Mouse (Mus musculus) forebrain, embryonic 16.5 days (tissue): Measurements from ENCODE around the gene Traf4. TPM values are rescaled to one million over a fixed set of nuclear protein-coding genes. Genes with fewer than 3 reads are reported as not detected.

ENCODE experiments used
- ATAC-seq: fragments of 200-750 bp; cut with Nextera tagmentation; 2 replicates; pipeline ENCODE4 v1.8.0; 2017; ENCODE audit warnings: mild to moderate bottlenecking, moderate library complexity
- H3K27ac ChIP-seq: fragments of 300-500 bp; sonication (generic); 2 replicates; pipeline ENCODE4 v1.5.1; 2014; ENCODE audit warnings: low read length, control low read depth
- H3K27me3 ChIP-seq: fragments of 300-500 bp; sonication (generic); replicated peaks from 2 replicates; pipeline ENCODE4 v1.6.1; 2014; ENCODE audit warnings: low read length; ENCODE audit not compliant: control insufficient read depth, insufficient read depth
- H3K36me3 ChIP-seq: fragments of 300-500 bp; sonication (generic); 2 replicates; pipeline ENCODE4 v1.6.1; 2014; ENCODE audit not compliant: control insufficient read depth, insufficient read depth
- H3K4me1 ChIP-seq: fragments of 300-500 bp; sonication (generic); replicated peaks from 2 replicates; pipeline ENCODE4 v1.6.1; 2014; ENCODE audit warnings: low read length; ENCODE audit not compliant: control insufficient read depth, insufficient read depth
- H3K4me2 ChIP-seq: fragments of 300-500 bp; sonication (generic); 2 replicates; pipeline ENCODE4 v1.6.1; 2014; ENCODE audit warnings: mild to moderate bottlenecking, low read length, control low read depth
- H3K4me3 ChIP-seq: fragments of 300-500 bp; sonication (generic); replicated peaks from 2 replicates; pipeline ENCODE4 v1.5.1; 2014; ENCODE audit warnings: mild to moderate bottlenecking, low read length, control low read depth
- H3K9ac ChIP-seq: fragments of 300-500 bp; sonication (generic); replicated peaks from 2 replicates; pipeline ENCODE4 v1.6.1; 2014; ENCODE audit warnings: low read depth, low read length, control low read depth
- H3K9me3 ChIP-seq: fragments of 300-500 bp; sonication (generic); 2 replicates; pipeline ENCODE4 v1.6.1; 2016; ENCODE audit warnings: low read length; ENCODE audit not compliant: control insufficient read depth
- WGBS: fragments of 180-500 bp; shearing (Covaris S2); extraction: QIAGEN DNeasy Blood & Tissue Kit; methylation state at CpG from one replicate; pipeline ENCODE4 v1.1.7; 2014; 5-methylcytosine and 5-hydroxymethylcytosine counted together
- polyA plus RNA-seq: library from polyadenylated mRNA; unstranded; fragments of >200 nt; fragmentation: Nextera tagmentation; extraction: Ambion mirVana; gene quantifications from 2 replicates; pipeline ENCODE4 v1.2.1, GENCODE M21; 2015

The Traf4 gene
- polyA plus RNA-seq, 1 experiment from 2014 or later, result 124 TPM

DNA sequence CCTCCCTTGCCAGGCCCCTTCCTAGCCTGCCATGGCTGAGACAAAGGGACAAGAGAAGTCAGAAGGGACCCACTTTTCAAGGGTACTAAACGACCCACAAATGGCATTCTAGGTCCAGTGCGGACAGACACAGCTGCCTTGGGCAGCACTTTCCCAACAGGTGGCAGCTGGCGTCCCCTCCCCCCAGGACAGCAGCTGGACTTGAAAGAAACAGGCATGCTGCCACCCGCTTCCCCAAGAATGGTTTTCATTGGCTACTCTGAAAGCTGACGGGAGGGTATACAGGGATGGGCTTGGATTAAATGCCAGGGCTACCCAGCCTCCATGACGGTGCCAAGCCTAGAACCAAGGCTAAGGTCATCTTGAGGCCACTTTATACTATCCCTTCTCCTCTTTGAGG, 2.9 kb downstream of the Traf4 start:
- H3K4me1 ChIP-seq, result peaks cover 35% of the 10 kb centered on the region
- peak overlapping the region; percentile 14; the same call in 1 of the 2 replicates for H3K4me3 ChIP-seq
- H3K9ac ChIP-seq, result peak overlapping the region; percentile 99; the same call in 1 of the 2 replicates
- peaks cover 34% of the 10 kb centered on the region for H3K36me3 ChIP-seq
- ATAC-seq, result no peak
- H3K4me2 ChIP-seq, result peak overlapping the region; percentile 68
- H3K27me3 ChIP-seq, result no peaks in the 10 kb centered on the region
- H3K9me3 ChIP-seq, result no peaks in the 10 kb centered on the region
- H3K27ac ChIP-seq, result peak overlapping the region; percentile 98; the same call in 1 of the 2 replicates
- 27% methylated on average over 6 of the region's 6 CpGs for WGBS

DNA sequence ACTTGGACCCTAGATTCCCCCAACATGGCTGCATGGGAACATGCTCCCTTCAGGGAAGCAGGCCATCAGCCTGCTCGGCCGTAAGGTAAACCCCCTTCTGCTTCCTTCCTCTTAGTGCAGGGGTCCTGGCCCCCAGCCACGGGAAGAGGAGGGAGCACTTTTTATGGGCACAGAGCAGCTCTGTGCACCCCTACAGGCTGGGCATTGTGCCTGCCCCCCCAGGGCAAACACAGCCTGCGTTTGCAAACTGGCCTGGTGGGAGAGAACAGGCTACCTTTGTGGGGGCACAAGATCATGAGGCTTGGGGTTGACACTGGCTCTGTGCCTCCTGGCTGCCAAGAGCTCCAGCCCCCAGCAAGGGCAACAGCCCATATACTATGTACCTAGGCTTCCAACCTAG, 3.4 kb downstream of the Traf4 start:
- Histone ChIP-seq H3K9ac (no peak overlapping the region), H3K4me3 (no peak overlapping the region), H3K4me1 (peaks cover 35% of the 10 kb centered on the region), H3K4me2 (peak overlapping the region; percentile 68), H3K9me3 (no peaks in the 10 kb centered on the region), H3K27me3 (no peaks in the 10 kb centered on the region), H3K27ac (0 out of 2 replicates have a peak overlapping the region, but pooled peaks have one; percentile 47), H3K36me3 (peaks cover 34% of the 10 kb centered on the region)
- no peak for ATAC-seq
- WGBS, result 23% methylated on average over 4 of the region's 4 CpGs

DNA sequence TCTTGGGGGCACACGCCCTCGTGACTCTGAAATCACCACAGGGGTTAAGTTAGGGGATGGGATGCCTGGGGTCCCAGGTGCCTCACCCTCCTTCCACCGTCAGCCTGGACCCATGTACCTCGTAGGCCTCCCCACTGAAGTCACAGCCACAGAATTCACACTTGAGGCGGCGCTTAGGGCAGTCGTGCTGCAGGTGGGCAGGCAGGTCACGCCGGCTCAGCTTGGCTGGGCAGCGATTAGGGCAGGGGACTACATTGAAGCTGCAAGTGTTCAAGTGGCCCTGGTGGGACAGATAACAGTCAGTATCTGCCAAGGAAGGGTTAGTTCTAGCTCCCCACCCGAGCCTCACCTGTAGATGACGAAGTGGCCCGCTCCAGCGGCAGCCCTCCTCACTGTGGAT, 4.2 kb downstream of the Traf4 start:
- Histone ChIP-seq H3K4me2 (no peak overlapping the region), H3K36me3 (peaks cover 34% of the 10 kb centered on the region), H3K27ac (no peak overlapping the region), H3K27me3 (no peaks in the 10 kb centered on the region), H3K4me1 (peaks cover 33% of the 10 kb centered on the region), H3K4me3 (no peak overlapping the region), H3K9me3 (no peaks in the 10 kb centered on the region), H3K9ac (no peak overlapping the region)
- no peak for ATAC-seq
- WGBS, result 91% methylated on average over 14 of the region's 14 CpGs

DNA sequence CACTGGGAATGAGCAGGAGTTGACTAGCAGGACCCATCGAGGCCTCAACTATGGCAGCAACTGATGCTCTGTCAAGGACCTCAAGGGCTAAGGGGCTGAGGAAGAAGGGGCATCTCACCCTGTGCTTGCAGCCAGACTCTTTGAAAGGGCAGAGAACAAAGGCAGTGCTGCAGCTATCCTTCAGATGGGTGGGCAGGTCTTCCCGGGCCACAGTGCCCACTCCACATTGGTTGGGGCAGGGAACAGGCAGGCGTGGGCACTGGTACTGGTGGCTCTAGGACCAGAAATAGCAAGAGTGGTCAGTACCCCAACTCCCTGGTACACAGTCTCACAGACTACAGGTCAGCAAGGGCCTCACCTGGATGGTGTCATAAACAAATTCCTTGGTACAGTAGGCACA, 4.7 kb downstream of the Traf4 start:
- H3K9ac ChIP-seq, result no peak overlapping the region
- H3K27me3 ChIP-seq, result no peaks in the 10 kb centered on the region
- no peak overlapping the region for H3K27ac ChIP-seq
- no peak for ATAC-seq
- no peak overlapping the region for H3K4me2 ChIP-seq
- H3K9me3 ChIP-seq, result no peaks in the 10 kb centered on the region
- WGBS, result 89% methylated on average over 3 of the region's 3 CpGs
- peaks cover 34% of the 10 kb centered on the region for H3K36me3 ChIP-seq
- H3K4me1 ChIP-seq, result peaks cover 28% of the 10 kb centered on the region
- no peak overlapping the region for H3K4me3 ChIP-seq

DNA sequence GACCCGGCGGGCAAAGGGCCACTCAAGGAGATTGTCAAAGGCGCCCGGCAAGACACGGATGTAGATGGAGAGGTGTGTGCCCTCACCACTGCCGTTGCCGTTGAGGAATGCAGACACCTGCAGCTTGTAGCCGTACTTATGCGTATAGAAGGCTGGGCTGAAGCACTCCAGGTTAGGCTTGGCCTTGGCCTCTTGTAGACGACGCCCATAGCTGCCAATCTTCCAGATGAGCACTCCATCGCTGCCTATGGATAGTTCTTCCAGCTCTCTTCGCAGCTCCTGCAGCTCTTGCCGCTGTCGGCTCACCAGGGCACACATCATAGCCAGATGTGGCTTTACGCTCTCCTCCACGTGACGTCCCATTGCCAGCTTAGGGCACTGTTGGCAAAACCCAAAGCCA, 5.2 kb downstream of the Traf4 start:
- no peak for ATAC-seq
- H3K9me3 ChIP-seq, result no peaks in the 10 kb centered on the region
- H3K27ac ChIP-seq, result no peak overlapping the region
- no peak overlapping the region for H3K4me2 ChIP-seq
- peaks cover 34% of the 10 kb centered on the region for H3K36me3 ChIP-seq
- H3K4me3 ChIP-seq, result no peak overlapping the region
- H3K4me1 ChIP-seq, result peaks cover 26% of the 10 kb centered on the region
- no peaks in the 10 kb centered on the region for H3K27me3 ChIP-seq
- 90% methylated on average over 18 of the region's 18 CpGs for WGBS
- H3K9ac ChIP-seq, result no peak overlapping the region

DNA sequence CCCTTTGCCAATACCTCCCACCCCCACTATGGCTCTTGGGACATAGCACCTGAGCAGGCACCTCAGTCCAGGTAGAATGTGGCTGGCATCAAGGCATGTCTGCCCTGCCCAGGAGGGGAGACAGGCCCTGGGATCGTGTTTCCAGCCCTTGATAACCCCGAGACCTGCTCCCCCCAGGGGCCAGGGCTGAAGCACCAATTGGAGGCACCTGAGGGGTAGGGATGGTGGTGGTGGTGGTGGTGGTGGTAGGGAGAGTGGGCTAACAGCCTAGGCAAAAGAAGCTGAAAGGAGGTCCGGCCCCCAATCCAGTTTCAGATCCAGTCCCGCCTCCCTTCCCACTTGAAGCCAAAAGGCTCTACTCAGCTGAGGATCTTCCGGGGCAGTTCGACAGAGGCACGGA, 5.8 kb downstream of the Traf4 start:
- 80% methylated on average over 7 of the region's 7 CpGs for WGBS
- no peak overlapping the region for H3K4me2 ChIP-seq
- H3K4me3 ChIP-seq, result no peak overlapping the region
- H3K27me3 ChIP-seq, result no peaks in the 10 kb centered on the region
- ATAC-seq, result no peak
- no peak overlapping the region for H3K27ac ChIP-seq
- no peaks in the 10 kb centered on the region for H3K9me3 ChIP-seq
- H3K9ac ChIP-seq, result no peak overlapping the region
- H3K36me3 ChIP-seq, result peaks cover 38% of the 10 kb centered on the region
- H3K4me1 ChIP-seq, result peaks cover 28% of the 10 kb centered on the region

DNA sequence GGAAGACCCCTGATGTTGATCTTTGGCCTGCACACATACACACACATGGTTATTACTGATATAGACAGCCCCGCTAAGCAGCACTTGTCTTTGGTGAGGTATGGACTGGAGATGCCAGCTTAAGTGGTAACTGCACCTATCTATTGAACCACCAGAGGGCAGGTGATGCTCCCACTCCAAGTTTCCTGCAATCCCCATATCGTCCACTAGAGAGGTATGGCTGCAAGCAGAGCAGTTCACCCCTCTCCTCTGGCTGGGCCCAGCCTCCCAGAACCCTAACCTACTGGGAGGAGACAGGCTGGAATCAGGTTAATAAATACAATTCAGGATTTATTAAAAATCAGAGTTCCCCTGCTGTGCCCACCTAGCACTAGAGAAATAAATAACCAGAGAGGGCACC, 6.3 kb downstream of the Traf4 start:
- Histone ChIP-seq H3K36me3 (peaks cover 39% of the 10 kb centered on the region), H3K27ac (no peak overlapping the region), H3K4me2 (no peak overlapping the region), H3K9ac (no peak overlapping the region), H3K4me1 (peaks cover 33% of the 10 kb centered on the region), H3K9me3 (no peaks in the 10 kb centered on the region), H3K27me3 (no peaks in the 10 kb centered on the region), H3K4me3 (no peak overlapping the region)
- WGBS, result 28% methylated on average over 2 of the region's 2 CpGs
- ATAC-seq, result peak; percentile 39

DNA sequence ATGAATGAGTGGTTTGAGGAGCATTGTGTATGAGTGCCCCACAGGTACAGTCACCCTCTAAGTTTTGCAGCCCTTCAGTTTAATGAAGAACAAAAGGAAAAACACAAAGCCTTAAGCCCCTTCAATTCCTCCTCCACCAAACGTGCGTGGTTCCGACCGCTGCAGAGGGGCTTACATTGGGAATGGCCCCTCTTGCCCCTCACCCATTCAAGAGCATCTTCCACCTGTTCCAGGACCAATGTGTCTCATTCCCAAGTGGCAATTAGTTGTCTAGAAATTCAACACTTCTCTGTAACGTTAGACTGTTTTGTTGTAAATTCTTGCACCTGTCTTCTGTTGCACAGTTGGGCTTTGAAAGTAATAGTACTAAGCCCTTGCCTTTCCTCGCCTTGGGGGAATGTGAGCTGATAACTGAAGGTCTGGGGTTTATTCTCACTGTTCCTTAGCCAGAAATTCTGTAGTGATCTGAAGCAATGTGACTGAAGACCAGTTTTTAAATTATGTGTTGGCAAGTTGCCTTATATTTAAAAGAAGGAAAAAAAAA, 9.2 kb downstream of the Traf4 start:
- peaks cover 35% of the 10 kb centered on the region for H3K36me3 ChIP-seq
- 67% methylated on average over 6 of the region's 6 CpGs for WGBS

DNA sequence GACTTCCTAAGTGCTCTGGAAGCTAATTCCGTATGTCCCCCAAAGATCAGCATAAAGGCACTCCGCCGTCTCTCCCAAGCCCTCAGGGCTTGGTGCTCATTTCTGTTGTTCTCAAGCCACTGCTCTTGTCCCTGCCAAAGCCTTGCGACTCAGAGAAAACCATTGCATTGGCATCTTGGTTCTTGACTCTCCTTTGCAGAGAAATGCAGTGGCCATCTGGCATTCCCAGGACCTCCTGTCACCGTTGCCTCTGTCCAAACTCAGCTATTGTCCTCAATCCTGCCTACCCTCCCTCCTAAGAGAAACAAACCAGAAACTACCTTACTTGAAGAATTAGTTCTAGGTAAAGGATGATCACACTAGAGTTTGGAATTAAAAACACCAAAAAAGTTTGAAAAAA, 9.7 kb downstream of the Traf4 start:
- Histone ChIP-seq H3K4me1 (peaks cover 37% of the 10 kb centered on the region), H3K9me3 (no peaks in the 10 kb centered on the region), H3K4me2 (no peak overlapping the region), H3K4me3 (no peak overlapping the region), H3K36me3 (peaks cover 32% of the 10 kb centered on the region), H3K27me3 (no peaks in the 10 kb centered on the region), H3K27ac (no peak overlapping the region), H3K9ac (no peak overlapping the region)
- 68% methylated on average over 5 of the region's 5 CpGs for WGBS
- no peak for ATAC-seq

More for the DNA sequence above, 9.2 kb downstream of the Traf4 start:
- Histone ChIP-seq H3K27me3 (no peaks in the 10 kb centered on the region), H3K27ac (no peak overlapping the region), H3K9ac (no peak overlapping the region), H3K4me3 (no peak overlapping the region), H3K4me1 (peaks cover 37% of the 10 kb centered on the region), H3K4me2 (no peak overlapping the region), H3K9me3 (no peaks in the 10 kb centered on the region)
- no peak for ATAC-seq

DNA sequence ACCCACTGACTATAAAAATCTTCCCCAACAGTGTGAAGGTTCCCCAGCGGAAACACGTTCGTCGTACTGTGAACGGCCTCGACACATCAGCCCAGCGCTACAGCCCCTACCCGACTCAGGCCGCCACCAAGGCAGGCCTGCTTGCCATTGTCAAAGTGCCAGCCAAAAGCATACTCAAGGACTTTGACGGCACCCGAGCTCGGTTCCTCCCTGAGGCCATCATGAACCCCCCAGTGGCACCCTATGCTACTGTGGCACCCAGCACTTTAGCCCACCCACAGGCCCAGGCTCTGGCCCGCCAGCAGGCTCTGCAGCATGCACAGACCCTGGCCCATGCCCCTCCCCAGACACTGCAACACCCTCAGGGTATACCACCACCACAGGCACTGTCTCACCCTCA, 11.6 kb downstream of the Traf4 start:
- no peaks in the 10 kb centered on the region for H3K9me3 ChIP-seq
- H3K9ac ChIP-seq, result no peak overlapping the region; the same call in 1 of the 2 replicates
- H3K27me3 ChIP-seq, result no peaks in the 10 kb centered on the region
- no peak overlapping the region for H3K4me2 ChIP-seq
- no peak for ATAC-seq
- peaks cover 32% of the 10 kb centered on the region for H3K4me1 ChIP-seq
- H3K27ac ChIP-seq, result peak overlapping the region; percentile 27; the same call in 1 of the 2 replicates
- 73% methylated on average over 13 of the region's 13 CpGs for WGBS
- peaks cover 22% of the 10 kb centered on the region for H3K36me3 ChIP-seq
- no peak overlapping the region for H3K4me3 ChIP-seq
